Mouse (Mus musculus) cerebellum, adult 8-10 months (tissue): Measurements from ENCODE around the gene Sufu.
A peak's percentile ranks its signal among the peaks of the same experiment; 100 is the strongest.

Experiments
- DNase-seq: peaks from one replicate; pipeline ENCODE4 v3.0.0; 2022

Sufu gene

DNA sequence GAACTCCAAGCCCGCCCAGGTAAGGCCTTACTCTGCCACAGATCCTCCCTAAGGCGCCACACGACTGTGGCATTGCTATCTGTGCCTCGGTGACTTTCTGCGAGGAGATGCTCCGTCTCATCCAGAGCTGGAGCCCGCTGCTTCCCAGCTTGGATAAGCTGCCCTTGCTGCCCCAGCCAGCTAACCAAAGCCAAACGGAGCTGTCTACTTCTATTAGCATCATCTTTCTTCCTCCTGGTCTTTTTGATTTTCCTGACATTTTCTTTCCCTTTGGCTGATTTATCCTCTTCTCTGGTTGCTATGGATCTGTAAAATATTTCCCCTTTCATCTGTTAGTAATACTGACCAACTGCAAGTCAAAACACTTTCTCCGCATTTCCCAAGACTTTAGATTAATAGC is 37.9 kb downstream of the Sufu start:
- no peak for DNase-seq

DNA sequence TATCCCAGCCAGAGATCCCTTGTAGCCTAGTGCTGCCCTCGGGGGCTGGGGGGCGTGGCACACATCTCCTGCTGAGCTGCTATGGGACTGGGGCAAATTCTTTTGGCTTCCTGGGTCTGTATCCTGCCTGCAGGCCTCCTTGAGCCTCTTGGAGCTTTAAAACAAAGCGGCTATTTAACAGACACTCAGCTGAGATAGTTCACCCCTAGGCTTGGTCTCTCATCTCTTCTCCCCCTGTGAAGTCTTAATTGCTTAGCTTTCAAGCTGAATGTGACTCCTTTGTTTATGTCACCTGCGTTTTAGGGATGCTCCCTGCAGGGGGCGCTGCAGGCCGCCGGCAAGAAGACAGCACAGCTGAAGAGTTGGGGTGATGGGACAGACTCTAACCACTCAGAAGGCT is 38.8 kb downstream of the Sufu start:
- DNase-seq, result no peak

DNA sequence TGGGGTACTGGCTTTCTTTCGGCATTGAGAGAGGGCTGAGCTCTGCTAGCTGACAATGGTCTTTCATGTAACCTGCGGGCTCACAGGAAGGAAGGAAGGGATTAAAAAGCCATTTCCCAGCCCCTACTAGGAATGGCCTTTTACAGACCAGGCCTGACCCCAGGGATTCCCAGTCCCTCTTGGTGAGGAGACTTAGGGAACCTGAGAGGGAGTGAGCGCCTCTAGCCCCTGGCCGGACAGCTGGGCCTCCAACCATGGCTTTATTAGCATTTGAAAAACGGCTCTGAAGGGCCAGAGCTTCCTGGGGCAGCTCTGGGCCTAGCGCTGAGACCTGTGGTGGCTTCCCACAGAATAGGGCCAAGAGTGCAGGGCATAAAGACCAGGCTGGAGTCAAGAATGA is 46.8 kb downstream of the Sufu start:
- no peak for DNase-seq

DNA sequence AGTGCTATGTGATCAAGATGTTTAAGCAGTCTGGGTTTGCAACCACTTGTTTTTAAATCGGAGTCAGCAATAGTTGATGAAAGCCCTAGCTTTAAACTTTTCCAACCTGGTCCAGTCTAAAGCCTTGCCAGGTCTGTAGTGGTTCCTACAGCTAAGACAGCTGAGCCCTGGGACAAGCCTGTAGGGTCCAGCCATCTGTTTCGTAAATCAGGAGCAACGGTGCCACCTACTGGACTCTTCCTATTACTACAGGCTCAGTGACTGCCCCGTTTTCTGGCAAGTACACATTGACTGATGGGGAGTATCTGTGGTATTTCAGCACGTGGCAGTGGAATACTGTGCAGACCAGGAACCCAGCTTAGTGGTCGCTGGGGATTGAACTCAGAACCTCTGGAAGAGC is 47.5 kb downstream of the Sufu start:
- peak; percentile 88 for DNase-seq

DNA sequence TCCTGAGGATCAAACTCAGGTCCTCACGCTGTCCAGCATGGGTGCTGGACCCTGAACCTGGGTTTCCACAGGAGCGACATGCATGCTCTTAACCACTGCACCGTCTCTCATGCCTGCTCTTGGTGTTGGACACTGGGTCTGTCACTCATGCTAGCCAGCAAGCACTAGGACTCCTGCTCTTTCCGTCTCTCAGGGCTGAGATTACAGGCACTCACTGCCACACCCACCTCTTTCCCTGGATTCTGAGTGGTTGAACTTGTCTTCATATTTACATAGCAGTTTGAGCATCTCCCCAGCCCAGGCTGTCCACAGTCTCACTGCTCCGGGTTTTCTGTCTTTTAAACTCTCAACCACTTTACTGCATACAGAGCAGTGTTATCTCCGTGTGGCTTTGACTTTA is 48.9 kb downstream of the Sufu start:
- DNase-seq, result no peak

DNA sequence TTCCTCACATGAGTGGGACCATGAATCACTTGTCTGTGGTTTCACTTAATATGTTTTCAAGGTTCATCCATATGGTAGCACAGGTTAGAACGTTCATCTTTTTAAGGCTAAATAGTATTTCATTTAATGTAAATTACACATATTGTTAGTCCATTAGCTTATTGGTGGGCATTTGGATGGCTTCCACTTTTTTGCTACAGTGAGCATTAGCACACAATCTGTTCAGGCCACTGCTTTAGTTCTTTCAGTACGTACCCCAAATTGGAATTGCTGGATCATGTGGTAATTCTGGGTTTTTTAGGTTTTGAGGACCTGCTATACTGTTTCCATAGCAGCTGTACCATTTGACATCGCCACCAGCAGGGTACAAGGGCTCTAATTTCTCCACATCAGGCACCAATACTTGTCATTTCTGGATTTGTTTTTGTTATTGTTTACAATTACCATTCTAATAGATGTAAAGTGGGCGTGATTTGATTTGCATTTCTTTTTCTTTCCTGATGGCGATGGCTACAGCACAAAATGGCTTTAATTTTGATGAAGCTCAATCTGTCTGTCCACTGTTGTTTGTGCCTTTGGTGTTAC is 49.8 kb downstream of the Sufu start:
- no peak for DNase-seq

DNA sequence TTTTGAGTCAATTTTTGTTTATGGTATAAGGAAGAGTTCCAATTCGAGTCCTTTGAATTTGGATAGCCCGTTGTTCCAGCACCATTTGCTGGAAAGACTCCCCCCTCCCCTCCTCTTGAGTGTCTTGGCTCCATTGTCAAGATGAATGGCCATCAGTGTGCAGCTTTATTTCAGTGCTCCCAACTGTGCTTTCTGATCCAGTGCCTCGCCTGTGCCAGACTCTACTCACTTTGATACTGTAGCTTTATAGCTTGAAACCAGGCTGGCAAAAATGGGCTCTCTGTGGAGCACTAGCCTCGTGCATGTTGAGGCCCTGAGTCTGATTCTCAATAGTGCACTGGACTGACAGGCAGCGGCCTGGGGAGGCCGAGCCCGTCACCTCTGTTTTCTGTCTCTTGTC is 50.4 kb downstream of the Sufu start:
- DNase-seq, result no peak

DNA sequence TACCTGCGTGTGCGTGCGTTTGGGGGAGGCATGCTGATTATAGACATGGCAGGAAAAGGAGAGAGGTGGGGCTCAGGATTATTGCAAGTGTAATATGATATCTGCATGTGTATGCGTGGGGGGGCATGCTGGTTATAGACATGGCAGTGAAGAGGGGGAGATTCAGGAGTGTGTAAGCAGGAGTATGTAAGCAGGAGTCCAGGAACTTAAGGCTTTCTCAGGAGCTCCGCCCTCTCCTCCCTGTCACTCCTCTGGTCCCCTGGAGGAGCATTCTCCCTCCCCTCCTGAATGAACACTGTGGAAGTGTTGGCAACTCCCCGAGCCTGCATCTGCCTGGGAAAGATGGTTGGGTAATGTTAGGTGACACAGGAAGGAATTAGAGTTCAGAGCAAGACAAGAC is 51.2 kb downstream of the Sufu start:
- no peak for DNase-seq

DNA sequence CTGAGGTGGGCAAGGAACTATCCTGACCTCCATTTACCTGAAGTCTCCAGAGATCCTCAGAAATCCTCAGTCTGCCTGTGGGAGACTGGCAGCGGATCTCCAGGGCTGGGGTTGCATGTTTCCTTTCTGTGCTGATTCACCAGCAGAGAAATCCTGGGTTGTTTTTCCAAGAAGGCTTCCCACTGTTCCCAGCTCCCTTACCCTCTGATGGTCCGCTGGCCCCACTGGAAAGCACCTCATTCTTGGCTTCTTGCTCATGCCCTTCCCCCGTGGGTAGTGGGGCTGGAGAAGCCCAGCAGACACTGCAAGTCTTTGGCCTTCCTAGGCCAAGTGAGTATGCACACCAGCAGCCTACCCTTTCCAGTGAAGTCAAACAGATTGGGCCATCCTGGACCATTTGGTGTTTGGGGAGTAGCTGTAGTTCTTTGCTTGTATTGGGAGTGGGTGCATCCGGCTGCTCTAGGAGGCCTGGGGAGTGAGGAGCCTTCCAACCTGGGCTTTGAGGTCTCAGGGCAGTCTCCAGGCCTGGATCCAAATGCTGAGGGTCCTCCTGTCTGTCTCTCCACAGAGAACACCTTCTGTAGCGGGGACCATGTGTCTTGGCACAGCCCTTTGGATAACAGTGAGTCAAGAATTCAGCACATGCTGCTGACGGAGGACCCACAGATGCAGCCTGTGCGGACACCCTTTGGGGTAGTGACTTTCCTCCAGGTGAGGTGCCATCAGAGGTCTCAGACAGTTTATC is 52.7 kb downstream of the Sufu start:
- no peak for DNase-seq

DNA sequence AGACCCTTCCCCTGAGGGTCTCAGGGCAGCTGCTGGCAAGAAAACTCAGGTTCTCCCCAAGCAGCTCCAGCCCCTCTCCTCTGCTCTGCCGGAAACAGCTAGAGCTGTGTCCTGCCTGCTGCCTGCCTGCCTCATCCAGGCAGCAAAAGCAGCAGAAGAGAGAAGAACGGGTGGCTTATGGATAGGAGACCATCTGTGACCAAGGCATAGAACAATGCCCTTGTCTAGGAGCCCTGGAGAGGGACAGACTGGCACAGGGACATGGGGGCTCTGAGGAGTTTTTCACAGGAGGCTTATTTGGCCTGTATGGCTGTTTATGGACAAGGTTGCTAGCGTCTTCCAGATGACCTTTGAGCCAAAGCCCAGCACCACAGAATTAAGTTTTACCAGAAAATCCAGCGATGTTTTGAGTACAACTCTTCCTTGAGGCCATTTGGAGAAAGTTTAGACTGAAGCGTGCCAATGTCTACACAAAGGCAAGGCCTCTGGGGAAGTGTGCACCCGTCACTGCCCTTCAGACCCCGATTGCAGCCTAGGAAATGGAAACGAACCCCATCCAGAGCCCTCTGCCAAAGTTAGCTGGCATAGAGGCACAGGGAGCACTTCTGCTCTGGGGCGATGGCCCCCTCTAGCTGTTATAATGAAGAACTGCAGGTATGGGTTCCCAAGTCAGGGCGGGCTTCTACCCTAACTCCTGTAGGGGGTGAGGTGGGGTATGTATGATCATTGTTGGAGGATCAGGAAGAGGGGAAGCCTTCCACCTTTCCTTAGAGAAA is 55.5 kb downstream of the Sufu start:
- DNase-seq, result peak; percentile 62

DNA sequence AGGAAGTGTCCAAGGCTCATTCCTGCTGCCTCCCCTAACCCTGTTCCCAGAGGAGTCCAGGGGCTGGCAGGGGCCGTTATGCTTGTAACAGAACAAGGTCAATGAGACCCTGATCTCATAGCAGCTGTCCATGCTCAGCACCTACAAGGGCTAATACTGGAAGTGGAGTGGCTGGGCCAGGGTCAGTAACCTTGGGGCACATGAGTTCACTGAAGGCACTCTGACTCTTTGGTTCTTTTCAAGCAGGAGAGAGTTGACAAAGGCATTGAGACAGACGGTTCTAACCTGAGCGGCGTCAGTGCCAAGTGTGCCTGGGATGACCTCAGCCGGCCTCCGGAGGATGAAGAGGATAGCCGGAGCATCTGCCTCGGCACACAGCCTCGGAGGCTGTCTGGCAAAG is 56.2 kb downstream of the Sufu start:
- no peak for DNase-seq

DNA sequence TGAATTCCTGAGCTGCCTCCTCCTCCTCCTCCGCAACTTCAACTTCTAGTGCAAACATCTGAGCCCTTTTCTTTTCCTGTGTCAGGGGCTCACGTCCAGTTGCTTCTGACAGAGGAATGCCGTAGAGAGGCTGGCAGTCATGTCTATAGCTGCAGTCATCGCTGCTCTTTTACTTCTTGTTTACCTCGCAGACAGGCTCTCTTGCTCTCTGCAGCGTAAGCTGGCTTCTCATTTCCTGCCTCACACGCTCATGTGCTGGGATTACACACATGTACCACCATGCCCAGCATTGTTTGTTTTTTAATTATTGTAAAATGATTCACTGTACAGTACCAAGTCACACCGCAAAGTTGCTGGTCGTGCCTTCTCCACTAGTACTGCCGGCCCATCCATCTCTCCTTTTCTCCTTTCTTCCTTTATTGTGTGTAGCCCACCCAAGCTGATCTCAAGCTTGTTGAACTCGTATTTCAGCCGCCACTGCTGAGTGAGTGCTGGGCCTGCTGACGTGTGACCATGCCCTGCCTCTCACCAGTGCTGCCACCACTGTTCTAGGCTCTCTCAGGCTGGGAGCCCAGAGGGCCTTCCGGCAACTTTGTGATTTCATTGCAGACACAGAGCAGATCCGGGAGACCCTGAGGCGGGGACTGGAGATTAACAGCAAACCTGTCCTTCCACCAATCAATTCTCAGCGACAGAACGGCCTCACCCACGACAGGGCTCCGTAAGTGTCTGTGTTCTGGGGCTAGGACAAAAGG is 57.6 kb downstream of the Sufu start:
- DNase-seq, result no peak

DNA sequence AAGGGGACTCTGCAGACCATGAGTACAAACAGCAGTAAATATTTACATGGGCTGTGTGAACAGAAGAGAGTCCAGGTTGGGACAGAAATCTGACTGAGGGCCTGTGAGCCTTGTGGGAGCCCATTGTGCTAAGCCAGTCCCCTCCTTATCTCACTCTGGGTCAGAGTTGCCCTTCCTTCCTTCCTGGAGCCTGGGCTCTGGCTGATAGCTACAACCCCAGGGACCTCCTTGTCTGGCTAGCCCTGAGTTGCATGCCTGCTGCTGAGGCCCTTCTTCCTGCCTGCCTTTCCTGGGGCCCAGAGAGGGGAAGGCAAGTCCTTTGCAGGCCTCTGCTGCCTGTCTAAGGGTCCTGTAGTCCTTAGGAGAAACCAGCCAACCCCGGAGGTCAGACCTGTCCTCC is 58.3 kb downstream of the Sufu start:
- DNase-seq, result no peak

DNA sequence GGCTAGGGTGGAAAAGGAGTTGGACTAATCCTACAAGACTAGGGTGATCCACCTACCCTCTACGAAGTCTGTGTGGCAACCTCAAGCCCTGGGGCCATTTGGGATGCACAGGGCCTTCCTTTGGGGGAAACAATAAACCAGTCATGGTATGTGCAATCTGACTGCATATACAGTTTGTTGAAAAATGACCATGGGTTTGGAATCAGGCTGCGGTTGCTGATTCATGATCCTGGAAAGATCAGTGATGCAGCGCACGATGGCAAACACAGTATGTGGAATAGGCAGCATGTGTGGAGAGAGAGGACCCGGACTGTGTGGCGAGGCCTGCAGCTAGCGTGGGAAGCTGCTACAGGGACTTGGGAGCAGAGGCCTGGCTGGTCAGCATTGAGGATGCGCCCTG is 58.9 kb downstream of the Sufu start:
- DNase-seq, result no peak

DNA sequence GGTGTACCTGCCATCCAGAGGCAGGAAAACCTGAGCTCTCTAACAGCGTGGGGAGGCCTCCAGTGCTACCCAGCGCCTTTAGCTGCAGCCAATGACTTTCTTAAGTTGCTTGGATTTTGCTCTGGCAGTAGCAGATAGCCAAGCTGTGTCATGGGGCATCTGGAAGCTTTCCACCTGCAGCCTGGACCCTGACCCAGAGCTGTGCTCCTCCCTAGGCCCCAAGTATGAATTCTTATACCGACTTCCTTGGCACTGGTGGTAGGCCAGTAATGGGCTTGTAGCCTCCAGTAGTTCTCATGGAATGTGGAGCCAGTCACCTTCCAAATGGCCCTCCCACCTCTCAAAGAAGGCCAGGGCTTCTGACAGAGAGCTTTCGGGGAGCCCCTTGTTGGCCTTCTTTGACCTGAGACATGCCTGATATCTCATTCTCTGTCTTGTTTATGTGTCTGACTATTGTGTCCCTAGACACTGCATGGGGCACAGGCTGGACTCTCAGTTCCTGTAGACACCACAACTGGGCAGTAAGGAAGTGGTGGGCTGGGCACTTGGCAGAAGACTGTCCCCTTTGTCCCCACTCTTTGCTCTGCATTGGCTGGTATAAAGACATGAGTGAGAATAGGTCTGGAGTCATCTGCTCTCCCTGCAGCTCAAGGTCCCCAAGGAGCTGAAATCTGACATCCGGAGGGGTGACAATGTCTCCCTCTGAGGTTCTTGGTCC is 59.5 kb downstream of the Sufu start:
- DNase-seq, result no peak

DNA sequence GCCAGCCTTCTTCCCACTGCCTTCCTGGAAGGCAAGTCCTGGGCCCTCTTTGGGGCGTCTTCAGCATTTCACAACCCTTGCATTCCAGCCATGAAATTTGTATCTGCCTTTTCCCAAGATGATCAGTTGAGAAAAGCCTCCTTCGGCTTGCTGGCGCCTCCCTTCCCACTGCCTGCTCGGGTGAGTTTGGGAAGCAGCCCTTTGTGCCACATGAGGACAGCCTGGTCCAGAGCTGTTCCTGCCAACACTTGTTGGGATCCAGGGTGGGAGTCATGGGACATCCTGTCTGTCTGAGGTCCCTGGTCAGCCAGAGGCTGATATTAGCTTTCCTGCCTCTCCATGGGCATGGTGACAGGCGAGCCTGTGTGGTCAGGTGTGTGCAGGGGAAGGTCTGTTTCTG is 61.1 kb downstream of the Sufu start:
- no peak for DNase-seq

DNA sequence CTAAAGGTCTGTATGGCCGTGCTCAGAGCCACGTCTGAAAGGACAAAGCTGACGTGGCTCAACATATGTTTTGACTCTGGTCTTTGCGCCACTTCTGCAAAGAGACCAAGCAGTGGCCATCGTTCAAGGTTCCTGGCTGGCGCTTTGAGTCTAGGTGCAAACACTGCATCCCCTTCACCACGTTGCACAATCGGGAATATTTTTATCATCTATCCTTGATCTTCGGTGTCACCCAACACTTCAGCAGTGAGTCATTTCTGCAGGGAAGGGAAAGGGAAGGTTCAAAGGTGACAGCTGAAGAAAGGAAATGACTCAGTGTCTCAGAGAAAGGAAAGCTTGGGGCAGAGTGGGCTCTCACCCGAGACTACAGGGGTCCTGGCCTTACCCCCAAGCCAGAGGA is 62.6 kb downstream of the Sufu start:
- DNase-seq, result no peak

DNA sequence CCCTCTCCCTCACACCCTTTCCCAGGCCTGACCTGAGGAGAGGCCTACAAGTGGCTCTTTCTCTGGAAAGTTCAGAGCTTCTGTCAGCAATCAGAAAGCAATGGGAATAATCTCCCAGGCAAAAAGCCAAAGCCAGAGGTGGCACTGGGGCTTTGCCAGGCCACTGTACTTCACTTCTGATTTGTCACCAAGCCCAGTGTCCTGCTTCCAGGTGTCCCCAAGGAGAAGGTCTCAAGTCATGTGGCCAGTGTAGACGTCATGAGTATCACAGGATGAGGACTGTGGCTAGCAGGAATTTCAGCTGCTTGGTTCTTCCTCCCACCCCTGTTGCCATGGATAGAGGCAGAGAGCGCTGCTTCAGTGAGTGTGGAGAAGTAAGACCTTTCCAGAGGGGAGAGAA is 63.2 kb downstream of the Sufu start:
- no peak for DNase-seq

DNA sequence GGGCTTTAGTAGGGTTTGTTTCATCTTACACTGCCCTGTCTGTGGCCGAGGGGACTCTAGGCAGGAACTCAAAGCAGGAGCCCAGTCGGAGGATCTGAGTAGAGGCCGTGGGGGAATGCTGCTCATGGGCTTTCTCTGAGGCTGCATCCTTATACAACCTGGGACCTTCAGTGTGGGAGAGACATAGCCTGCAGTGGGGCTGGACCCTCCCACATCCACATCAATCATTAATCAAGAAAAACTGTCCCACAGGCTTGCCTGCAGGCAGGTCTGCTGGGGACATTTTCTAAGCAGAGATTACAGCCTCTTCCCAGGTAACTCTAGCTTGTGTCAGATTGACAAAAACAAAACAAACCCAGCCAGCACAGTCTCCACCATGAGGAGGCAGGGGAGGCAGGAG is 65.9 kb downstream of the Sufu start:
- no peak for DNase-seq

DNA sequence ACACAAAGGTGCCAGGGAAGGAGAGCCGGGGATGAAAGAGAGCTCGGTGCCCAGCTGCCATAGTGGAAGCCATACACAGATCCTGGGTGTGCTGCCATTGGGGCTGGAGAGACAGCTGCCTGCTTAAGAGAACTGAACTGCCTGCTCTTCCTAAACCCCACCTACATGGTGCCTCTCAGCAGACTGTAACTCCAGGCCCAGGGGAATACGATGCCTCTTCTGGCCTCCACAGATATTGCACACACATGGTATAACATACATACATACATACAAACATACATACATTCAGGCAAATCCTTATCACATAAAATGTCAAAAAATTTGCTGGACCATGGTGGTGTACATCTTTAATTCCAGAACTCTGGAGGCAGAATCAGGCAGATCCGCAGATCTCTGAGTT is 66.8 kb downstream of the Sufu start:
- no peak for DNase-seq

DNA sequence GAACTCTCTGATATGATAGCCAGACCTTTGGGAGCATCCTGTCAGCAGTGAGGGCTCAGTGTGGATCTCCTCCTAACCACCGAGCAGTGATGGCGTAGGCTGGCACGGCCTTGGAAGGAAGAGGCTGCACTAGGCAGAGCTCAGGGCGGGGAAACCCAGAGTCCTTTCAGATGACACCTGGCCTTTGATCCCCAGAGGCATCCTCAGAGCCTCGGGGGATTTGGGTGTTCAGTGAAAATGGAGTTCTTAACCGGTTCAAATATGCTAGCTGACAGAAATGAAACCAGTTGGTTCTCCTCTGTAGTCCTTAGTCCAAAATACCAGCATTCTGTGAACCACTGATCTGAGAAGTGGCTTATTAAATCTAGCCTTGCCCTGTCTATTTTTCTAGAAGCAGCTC is 69.5 kb downstream of the Sufu start:
- no peak for DNase-seq

DNA sequence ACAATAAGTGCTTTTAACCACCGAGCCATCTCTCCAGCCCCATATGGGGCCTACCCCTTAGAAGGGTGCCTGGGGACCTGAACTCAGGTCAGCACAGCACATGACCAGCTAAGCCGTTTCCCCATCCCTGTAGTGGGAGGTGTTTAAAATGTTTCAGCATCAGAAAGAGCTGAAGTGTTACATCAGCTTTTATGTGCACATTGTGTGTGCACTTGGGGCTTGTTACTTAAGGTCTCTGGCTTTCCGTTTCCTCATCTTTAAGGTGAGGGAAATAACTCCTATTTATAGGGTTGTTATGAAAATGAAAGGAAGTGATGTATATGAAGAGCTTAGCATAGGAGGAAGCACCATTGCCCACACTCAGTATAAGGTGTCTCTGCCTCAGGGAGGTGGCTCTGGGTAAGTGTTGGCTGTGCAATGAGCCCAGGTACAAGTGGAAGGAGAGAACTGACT is 70.4 kb downstream of the Sufu start:
- no peak for DNase-seq
